Mouse (Mus musculus) midbrain, embryonic 11.5 days (tissue): ENCODE data around the gene Slc39a7. TPM values are rescaled to one million over a fixed set of nuclear protein-coding genes. Genes with fewer than 3 reads are reported as not detected.

Source experiments
- ATAC-seq: fragments of 200-750 bp; cut with Nextera tagmentation; 2 replicates; pipeline ENCODE4 v1.8.0; 2017; ENCODE audit warnings: moderate TSS enrichment, moderate library complexity; ENCODE audit not compliant: low FRiP score
- DNase-seq: peaks from one replicate; pipeline ENCODE4 v3.0.0; 2015; ENCODE audit warnings: low spot score; ENCODE audit errors: missing footprints
- H3K27ac ChIP-seq: fragments of 300-500 bp; sonication (generic); 2 replicates; pipeline ENCODE4 v1.5.1; 2014; ENCODE audit warnings: low read depth, low read length
- H3K27me3 ChIP-seq: fragments of 300-500 bp; sonication (generic); 2 replicates; pipeline ENCODE4 v1.6.1; 2014; ENCODE audit warnings: mild to moderate bottlenecking, low read length, moderate library complexity, mixed read lengths; ENCODE audit not compliant: control insufficient read depth, insufficient read depth
- H3K36me3 ChIP-seq: fragments of 300-500 bp; sonication (generic); 2 replicates; pipeline ENCODE4 v1.6.1; 2014; ENCODE audit warnings: mild to moderate bottlenecking, low read length, moderate library complexity, mixed read lengths; ENCODE audit not compliant: control insufficient read depth, insufficient read depth
- H3K4me1 ChIP-seq: fragments of 300-500 bp; sonication (generic); 2 replicates; pipeline ENCODE4 v1.6.1; 2014; ENCODE audit warnings: low read length; ENCODE audit not compliant: control insufficient read depth, insufficient read depth
- H3K4me2 ChIP-seq: fragments of 300-500 bp; sonication (generic); 2 replicates; pipeline ENCODE4 v1.6.1; 2014; ENCODE audit warnings: mild to moderate bottlenecking, moderate library complexity
- H3K4me3 ChIP-seq: fragments of 300-500 bp; sonication (generic); 2 replicates; pipeline ENCODE4 v1.5.1; 2014; ENCODE audit warnings: low read depth, low read length
- H3K9ac ChIP-seq: fragments of 300-500 bp; sonication (generic); 2 replicates; pipeline ENCODE4 v1.6.1; 2014; ENCODE audit warnings: low read length
- H3K9me3 ChIP-seq: fragments of 300-500 bp; sonication (generic); 2 replicates; pipeline ENCODE4 v1.6.1; 2016; ENCODE audit warnings: low read length; ENCODE audit not compliant: control insufficient read depth
- WGBS: fragments of 180-500 bp; shearing (Covaris S2); extraction: QIAGEN DNeasy Blood & Tissue Kit; methylation state at CpG from one replicate; pipeline ENCODE4 v1.1.7; 2014; 5-methylcytosine and 5-hydroxymethylcytosine counted together
- polyA plus RNA-seq: library from polyadenylated mRNA; unstranded; fragments of >200 nt; fragmentation: Nextera tagmentation; extraction: Ambion mirVana; gene quantifications from 2 replicates; pipeline ENCODE4 v1.2.1, GENCODE M21; 2014

Slc39a7 gene
- polyA plus RNA-seq, result 85.1 and 97.4 TPM in 2 replicates

DNA sequence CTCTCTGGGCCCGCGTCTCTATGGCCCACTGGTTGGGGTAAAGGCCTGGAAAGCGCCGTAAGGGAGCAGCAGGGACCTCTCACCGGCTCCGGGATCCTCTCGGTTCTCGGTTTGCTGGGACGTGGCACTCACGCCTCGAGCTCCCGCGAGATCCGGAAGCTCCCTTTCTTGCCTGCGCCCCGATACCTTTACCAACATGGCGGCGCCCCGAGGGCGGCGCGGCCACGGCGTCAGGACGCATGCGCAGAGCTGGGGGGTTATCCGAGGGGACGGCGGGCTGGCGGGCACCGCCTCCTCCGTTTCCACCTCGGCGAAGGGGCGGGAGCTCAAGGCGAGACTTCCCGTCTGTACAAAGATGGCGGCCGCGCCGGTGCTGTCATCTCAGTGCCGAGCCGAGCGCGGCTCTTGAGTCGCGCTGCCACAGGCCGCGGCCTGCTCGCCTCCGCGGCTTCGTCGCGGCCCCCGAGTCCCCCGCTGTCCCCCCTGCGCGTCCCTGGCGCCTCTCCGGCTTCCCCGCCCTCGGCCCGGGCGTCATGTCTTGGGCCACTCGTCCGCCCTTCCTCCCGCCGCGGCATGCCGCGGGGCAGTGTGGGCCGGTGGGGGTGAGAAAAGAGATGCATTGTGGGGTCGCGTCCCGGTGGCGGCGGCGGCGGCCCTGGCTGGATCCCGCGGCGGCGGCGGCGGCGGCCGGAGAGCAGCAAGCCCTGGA is at the start of gene Slc39a7, which contains the start of gene Rxrb:
Gene Slc39a7, minus strand, starts transcription at position 218 of the 709 bp plus-strand sequence.
Gene Rxrb, plus strand, starts transcription at position 348 of the 709 bp plus-strand sequence.
- H3K27me3 ChIP-seq, result no peaks in the 10 kb centered on the region
- peak; percentile 75 for ATAC-seq
- peak within 1 kb of the TSS; percentile 90 for H3K4me3 ChIP-seq
- H3K9me3 ChIP-seq, result no peaks in the 10 kb centered on the region
- peak within 1 kb of the TSS; percentile 96 for H3K27ac ChIP-seq
- WGBS, result under 1% methylated on average over 73 of the region's 88 CpGs
- peak within 1 kb of the TSS; percentile 97 for H3K4me2 ChIP-seq
- peaks cover 24% of the 10 kb centered on the region for H3K36me3 ChIP-seq
- peaks cover 46% of the 10 kb centered on the region for H3K4me1 ChIP-seq
- peak within 1 kb of the TSS; percentile 93 for H3K9ac ChIP-seq
- peak; percentile 100 for DNase-seq

DNA sequence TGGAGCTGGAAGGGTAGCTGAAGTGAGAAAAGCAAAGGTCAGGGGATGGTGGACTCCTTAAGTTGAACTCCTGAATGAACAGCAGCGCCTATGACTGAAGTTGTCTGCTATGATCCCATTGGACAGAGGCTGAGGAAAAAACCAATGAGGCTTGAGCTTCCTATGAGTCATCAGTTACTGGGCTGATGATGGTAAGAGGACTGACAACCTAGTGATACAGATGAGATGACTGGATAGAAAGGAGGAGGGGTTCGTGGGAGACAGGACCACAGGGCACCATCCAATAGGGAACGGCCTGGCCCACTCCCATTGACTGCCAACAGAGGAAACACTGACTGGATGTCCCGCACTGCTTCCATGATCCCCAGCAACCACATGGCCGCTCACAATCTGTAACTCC is 48.1 kb upstream of the Slc39a7 start:
- no peaks in the 10 kb centered on the region for H3K9me3 ChIP-seq
- DNase-seq (no peak), ATAC-seq (peak; percentile 80)
- H3K9ac ChIP-seq, result no peak overlapping the region
- no peak overlapping the region for H3K27ac ChIP-seq
- H3K4me3 ChIP-seq, result no peak overlapping the region
- H3K36me3 ChIP-seq, result no peaks in the 10 kb centered on the region
- H3K4me1 ChIP-seq, result no peaks in the 10 kb centered on the region
- no peak overlapping the region for H3K4me2 ChIP-seq
- WGBS, result 15% methylated on average over 5 of the region's 5 CpGs
- peaks cover 10% of the 10 kb centered on the region for H3K27me3 ChIP-seq

DNA sequence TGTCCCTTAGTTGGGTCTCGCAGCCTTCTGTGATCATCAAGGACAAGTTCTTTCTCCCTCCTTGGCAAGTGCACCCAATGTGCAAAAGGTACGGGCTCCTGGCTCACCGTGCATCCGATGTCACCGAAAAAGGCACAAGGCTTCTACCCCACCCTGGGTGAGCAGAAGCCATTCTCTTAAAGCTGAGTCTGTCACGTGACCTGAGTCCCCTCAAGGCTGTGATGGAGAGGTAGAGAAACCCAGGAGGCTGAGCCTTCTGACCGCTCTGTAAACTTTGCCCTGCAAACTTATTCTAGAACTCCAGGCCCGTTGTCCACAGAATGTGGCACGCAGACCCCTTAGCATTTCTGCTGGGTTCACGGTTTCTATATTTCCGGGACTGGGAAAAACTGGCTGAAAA is 47.5 kb upstream of the Slc39a7 start:
- no peak for ATAC-seq
- H3K36me3 ChIP-seq, result no peaks in the 10 kb centered on the region
- no peak overlapping the region for H3K4me2 ChIP-seq
- H3K27ac ChIP-seq, result no peak overlapping the region
- H3K9me3 ChIP-seq, result no peaks in the 10 kb centered on the region
- no peak for DNase-seq
- 88% methylated on average over 11 of the region's 11 CpGs for WGBS
- no peaks in the 10 kb centered on the region for H3K4me1 ChIP-seq
- no peak overlapping the region for H3K4me3 ChIP-seq
- H3K9ac ChIP-seq, result no peak overlapping the region
- peaks cover 10% of the 10 kb centered on the region for H3K27me3 ChIP-seq

DNA sequence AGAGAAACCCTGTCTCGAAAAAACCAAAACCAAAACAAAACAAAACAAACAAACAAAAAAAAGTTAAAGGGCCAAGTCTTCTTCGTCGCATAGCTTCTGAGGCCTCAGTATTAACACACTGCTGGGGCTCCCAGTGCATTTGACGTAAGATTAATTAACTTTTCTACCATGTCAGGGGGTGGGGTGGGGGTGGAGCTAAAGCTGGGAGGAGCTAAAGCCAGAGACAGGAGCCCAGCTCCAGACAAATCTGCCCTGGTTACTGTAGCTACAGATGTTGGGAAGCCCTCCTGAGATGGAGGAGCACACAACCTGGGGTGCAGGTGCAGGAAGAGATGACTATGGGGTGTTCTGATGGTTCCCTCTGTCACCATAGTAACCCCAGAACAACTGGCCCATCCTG is 46.7 kb upstream of the Slc39a7 start:
- no peak overlapping the region for H3K4me3 ChIP-seq
- peaks cover 10% of the 10 kb centered on the region for H3K27me3 ChIP-seq
- H3K27ac ChIP-seq, result no peak overlapping the region
- ATAC-seq (no peak), DNase-seq (no peak)
- no peak overlapping the region for H3K9ac ChIP-seq
- H3K9me3 ChIP-seq, result no peaks in the 10 kb centered on the region
- H3K4me2 ChIP-seq, result no peak overlapping the region
- no peaks in the 10 kb centered on the region for H3K4me1 ChIP-seq
- H3K36me3 ChIP-seq, result no peaks in the 10 kb centered on the region
- WGBS, result 69% methylated on average over 4 of the region's 4 CpGs

DNA sequence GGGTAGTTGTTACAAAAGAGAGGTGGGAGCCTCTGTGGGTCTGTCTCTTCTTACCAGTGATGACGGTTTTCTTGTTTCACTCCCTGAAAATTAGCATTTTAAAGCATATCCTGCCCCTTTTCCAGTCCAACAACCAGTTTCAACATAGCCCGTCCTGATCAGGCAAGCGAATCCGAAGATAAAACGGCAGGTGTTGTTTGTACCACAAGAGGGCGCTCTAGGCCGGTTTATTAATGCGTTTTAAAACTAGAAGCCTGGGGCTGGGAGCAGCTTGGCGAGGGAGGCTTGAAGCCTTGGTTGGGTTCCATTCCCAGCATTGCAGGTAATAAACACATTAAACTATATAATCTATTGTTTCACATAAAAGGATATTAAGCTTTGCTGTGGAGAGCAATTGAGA is 46.1 kb upstream of the Slc39a7 start:
- Histone ChIP-seq H3K36me3 (no peaks in the 10 kb centered on the region), H3K27me3 (peaks cover 10% of the 10 kb centered on the region), H3K4me1 (no peaks in the 10 kb centered on the region), H3K4me2 (no peak overlapping the region), H3K9ac (no peak overlapping the region), H3K9me3 (no peaks in the 10 kb centered on the region), H3K4me3 (no peak overlapping the region), H3K27ac (no peak overlapping the region)
- 1% methylated on average over 9 of the region's 9 CpGs for WGBS
- ATAC-seq (no peak; the same call in 1 of the 2 replicates), DNase-seq (peak; percentile 99)

DNA sequence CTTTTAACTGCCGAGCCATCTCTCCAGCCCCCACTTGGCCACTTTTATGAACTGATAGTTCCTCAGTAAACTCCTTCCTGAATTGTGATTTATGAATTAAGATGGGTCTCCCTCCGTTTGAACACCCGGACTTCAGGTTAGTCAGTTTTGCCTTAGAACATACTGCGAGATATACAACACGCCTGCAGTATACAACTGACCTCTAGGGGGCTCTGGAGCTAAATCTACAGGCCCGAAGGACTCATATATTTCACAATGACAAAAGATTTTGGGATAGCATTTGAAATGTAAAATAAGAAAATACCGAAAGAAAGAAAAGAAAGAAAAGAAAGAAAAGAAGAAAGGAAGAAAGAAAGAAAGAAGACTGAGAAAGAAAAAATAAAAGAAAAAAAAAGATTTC is 43.8 kb upstream of the Slc39a7 start:
- peaks cover 10% of the 10 kb centered on the region for H3K27me3 ChIP-seq
- no peaks in the 10 kb centered on the region for H3K9me3 ChIP-seq
- H3K9ac ChIP-seq, result no peak overlapping the region
- 49% methylated on average over 7 of the region's 7 CpGs for WGBS
- H3K4me1 ChIP-seq, result no peaks in the 10 kb centered on the region
- H3K4me3 ChIP-seq, result no peak overlapping the region
- no peaks in the 10 kb centered on the region for H3K36me3 ChIP-seq
- peak; percentile 94 for DNase-seq
- H3K27ac ChIP-seq, result no peak overlapping the region
- no peak for ATAC-seq
- H3K4me2 ChIP-seq, result no peak overlapping the region

DNA sequence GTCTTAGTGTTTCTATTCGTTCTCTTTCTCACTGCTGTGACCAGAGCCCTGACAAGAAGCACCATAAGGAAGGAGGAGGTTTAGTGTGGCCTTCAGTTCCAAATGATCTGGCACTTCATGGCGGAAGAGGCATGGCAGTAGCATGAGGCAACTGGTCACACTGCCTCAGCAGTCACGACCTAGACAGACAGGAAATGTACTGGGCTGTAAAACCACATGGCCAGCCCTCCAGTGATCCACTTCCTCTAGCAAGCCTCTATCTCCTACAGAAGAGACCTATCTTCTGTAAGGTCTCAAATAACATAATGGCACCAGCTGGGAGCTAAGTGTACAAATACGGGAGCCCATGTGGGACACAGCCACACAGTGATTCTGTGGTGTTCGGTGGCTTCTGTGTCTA is 40.6 kb upstream of the Slc39a7 start:
- no peaks in the 10 kb centered on the region for H3K9me3 ChIP-seq
- H3K4me1 ChIP-seq, result no peaks in the 10 kb centered on the region
- ATAC-seq, result no peak
- no peak overlapping the region for H3K27ac ChIP-seq
- no peaks in the 10 kb centered on the region for H3K36me3 ChIP-seq
- WGBS, result 84% methylated on average over 5 of the region's 5 CpGs
- H3K4me3 ChIP-seq, result no peak overlapping the region
- peaks cover 7% of the 10 kb centered on the region; the same call in 1 of the 2 replicates for H3K27me3 ChIP-seq
- DNase-seq, result no peak
- H3K4me2 ChIP-seq, result no peak overlapping the region
- H3K9ac ChIP-seq, result no peak overlapping the region

DNA sequence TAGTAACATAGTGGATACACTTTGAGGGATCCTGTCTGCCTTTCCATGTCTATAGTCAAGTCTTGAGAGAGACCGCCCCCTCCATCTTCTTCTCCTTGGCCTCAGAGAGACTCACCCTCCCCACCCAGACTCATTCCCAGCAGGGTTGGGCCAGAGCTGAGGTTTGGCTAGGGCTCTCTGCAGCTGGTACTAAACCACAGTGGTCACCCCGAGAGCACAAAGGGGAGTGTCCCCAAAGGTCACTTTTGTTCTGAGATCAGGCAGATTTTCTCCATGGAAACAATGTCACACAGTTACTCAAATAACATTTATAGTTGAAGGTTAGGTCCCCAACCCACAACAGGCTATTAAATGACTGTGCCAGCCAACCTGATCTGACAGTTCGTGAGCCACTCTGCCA is 37.4 kb upstream of the Slc39a7 start:
- Histone ChIP-seq H3K36me3 (no peaks in the 10 kb centered on the region; the same call in 1 of the 2 replicates), H3K4me2 (no peak overlapping the region), H3K27me3 (no peaks in the 10 kb centered on the region), H3K4me3 (no peak overlapping the region), H3K9me3 (no peaks in the 10 kb centered on the region), H3K9ac (no peak overlapping the region), H3K4me1 (no peaks in the 10 kb centered on the region), H3K27ac (no peak overlapping the region)
- DNase-seq, result no peak
- no peak for ATAC-seq
- whole genome bisulfite sequencing, result 56% methylated on average over 3 of the region's 3 CpGs

DNA sequence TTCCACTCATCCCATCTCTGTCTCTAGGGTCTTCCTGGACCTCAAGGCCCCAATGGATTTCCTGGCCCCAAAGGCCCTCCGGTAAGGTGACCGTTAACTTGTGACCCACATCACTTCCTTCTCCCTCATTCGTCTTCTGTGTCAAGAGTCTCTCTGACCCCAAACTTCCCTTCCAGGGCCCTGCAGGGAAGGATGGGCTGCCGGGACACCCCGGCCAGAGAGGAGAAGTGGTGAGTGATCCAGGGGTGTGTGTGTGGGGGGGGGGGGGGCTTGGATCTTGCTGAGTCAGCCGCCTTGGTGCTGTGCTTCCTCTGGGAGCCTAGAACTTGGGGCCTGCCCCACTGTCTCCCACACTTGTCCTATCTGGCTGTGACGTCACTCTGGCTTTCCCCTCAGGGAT is 25.7 kb upstream of the Slc39a7 start:
- no peak overlapping the region for H3K9ac ChIP-seq
- H3K4me2 ChIP-seq, result no peak overlapping the region
- H3K9me3 ChIP-seq, result no peaks in the 10 kb centered on the region
- DNase-seq (no peak), ATAC-seq (no peak)
- no peaks in the 10 kb centered on the region for H3K36me3 ChIP-seq
- H3K27ac ChIP-seq, result no peak overlapping the region
- no peak overlapping the region for H3K4me3 ChIP-seq
- H3K27me3 ChIP-seq, result no peaks in the 10 kb centered on the region
- WGBS, result 81% methylated on average over 7 of the region's 7 CpGs
- H3K4me1 ChIP-seq, result no peaks in the 10 kb centered on the region
